Mouse (Mus musculus): ENCODE measurements around the gene Fxr1.
"Not testable (repeated sequence)": the region's sequence is repeated elsewhere in the genome, so short reads cannot be mapped to it uniquely, and the experiment has no call there.

Fxr1 gene

DNA sequence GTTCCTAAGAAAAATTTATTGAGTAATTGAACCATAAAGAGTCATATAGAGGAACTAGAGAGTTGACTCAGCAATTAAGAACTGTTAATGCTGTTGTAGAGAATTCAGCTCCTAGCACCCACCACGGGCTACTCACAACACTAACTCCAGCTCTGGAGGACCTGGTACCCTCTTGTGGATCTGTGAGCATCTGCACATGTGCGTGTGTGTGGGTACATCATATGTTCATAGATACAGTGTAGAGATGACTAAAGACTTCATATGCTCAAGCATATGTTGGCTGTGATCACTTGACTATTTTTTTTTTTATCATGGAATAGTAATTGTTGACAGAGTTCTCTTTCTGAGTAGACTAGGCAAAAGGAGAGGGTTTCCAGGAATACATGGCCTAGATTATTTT is 42.6 kb downstream of the Fxr1 start:
- DNase-seq, result no peak

DNA sequence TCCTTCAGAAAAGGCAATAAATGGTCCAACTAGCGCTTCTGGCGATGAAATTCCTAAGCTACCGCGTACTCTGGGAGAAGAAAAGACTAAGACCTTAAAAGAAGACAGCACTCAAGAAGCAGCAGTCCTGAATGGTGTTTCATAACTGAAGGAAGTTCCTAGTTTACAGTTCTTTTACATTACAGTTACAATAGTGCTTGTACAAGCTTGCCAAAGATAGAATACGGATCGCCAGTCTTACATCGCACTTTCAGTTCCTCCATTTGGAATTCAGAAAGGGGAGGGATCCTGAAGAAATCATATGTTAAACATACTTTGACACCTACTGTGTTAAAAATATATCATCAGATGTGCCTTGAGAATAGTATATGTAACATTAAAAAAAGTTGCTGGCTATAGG is 49.2 kb downstream of the Fxr1 start:
- DNase-seq, result not testable (repeated sequence)

DNA sequence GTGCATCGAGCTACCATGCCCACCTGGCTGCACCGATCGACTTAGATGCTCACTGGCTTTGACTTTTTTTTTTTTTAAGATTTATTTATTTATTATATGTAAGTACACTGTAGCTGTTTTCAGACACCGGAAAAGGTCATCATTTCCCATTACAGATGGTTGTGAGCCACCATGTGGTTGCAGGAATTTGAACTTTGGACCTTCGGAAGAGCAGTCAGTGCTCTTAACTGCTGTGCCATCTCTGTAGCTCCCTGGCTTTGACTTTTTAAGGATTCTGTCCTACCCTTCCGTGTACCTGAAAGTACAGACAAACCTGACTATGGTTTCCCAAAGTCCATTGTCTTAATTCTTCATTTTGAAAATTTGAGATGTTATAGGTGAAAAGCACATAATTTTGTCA is 53.0 kb downstream of the Fxr1 start:
- DNase-seq, result no peak

DNA sequence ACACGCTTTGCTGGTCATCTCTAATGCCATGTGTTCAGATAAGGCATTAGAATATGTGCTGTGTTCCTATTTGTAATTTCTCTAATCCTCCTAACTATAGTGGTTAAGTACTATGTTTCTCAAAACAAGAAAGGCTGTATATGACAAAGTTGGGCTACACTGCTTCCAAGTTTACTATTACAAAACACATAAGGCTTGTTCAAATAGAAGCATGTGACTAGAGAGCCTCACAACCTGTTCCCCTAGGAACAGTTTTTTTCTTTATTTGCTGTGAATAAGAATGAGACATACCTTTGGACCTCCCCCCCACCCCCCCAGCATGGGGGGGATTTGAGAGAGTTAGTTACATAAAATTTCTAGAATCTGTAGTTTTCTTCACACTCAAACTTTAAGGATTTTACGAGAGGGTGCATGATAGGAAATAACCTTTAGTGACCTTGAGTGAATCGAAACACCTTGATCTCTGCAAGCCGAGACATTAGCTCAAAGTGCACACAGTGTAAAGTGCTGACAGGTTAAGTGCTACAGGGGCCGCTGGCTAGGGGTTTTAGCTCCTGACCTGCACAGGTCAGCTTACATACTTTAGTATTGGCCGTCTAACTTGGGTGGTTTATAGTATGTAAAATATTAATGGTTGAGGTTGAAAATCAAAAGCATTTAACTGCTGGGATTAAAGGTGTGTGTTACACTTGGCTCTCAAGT is 56.5 kb downstream of the Fxr1 start:
- no peak for DNase-seq

DNA sequence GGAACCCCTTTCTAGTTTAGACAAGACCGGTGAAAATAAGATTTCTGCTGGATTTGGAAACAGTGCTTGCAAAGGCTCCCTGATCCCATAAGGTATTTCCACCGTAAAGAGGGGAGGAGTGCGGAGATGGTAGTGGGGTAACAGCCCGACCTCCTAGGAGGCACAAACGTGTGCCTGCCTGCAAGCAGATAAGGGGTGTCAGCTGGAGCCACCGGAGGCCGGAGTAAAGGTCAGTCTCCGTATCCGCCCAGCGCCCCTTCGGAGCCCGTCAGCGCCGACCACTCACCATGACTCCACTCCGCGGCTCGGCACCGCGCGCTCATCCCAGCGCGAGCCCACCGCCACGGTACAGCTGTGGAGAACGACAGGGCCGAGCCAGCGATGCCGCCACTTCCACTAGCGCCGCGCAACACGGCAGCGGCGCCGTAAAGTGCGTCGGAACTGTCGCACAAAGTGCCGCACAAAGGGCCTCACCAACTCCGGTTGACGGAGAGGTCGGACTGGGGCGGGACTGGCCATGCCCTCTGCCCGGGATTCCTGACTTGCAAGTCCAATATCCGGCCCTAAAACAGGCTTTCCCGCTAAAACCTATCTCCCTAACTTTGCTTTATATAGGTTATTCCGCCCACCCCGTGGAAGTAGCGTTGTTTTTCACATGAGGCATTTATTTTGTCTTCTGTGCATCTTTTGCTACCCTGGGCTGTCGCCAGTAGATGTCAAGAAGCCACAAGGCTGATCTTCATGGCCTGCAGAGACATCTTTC is 61.3 kb downstream of the Fxr1 start, which contains the start of gene Dnajc19:
Gene Dnajc19 (minus strand): TSS at position 422 of the 763 bp plus-strand sequence.
- DNase-seq, result peak; percentile 83 to 84

DNA sequence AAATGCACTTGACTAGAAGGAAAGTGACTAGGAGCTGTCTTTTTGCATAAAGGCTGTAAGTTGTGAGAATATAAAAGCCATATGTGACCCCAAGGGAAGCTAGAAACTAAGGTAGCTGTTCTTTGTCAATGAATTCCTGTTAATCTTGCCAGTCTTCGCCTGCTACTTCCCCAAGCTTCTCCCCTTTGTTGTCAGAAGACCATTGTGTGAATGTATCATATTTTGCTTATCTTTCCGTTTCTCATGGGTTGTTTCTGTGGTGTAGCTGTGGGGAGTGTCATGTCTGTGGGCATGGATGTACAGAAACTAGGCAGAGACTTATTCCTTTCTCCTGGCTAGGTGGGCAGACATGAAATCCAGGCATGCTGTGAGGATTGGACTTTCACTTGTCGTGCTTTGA is 62.2 kb downstream of the Fxr1 start:
- DNase-seq, result no peak

DNA sequence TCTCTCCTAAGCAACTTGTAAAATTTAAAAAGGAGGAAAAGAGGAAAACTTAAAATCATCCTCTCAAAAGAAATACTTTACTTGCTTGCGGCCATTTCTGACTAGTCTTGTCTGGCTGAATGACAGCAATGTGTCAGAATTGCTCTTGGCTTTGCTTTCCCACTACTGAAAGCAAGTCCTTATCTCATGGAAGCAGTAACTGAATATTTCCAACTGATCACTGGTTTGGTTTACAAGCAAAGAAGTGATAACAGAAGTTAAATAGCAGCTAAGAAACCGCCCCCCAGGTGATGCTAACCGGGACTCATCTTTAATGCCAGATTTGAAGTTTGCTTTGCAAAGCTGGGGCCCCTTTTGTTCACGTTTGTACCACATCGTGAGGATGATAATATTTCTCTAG is 63.9 kb downstream of the Fxr1 start:
- DNase-seq, result no peak

DNA sequence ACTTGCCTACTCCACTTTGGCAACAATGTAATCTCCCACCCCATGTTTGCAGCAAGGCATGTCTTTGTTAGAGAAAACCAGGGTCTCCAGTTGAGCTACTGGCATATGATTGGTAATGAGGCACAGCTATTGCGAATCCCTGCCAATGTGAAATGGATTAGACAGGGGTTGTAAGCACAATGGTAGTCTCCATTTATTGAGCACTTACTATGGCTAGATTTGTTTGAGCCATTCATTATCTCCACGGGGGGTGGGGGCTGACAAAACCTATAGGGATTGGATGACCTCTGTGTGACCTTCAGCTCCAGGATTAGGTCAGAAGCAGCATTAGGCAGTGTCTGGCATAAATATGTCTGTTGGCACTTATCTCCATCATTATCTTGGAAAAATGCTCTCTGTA is 83.1 kb downstream of the Fxr1 start:
- no peak for DNase-seq

DNA sequence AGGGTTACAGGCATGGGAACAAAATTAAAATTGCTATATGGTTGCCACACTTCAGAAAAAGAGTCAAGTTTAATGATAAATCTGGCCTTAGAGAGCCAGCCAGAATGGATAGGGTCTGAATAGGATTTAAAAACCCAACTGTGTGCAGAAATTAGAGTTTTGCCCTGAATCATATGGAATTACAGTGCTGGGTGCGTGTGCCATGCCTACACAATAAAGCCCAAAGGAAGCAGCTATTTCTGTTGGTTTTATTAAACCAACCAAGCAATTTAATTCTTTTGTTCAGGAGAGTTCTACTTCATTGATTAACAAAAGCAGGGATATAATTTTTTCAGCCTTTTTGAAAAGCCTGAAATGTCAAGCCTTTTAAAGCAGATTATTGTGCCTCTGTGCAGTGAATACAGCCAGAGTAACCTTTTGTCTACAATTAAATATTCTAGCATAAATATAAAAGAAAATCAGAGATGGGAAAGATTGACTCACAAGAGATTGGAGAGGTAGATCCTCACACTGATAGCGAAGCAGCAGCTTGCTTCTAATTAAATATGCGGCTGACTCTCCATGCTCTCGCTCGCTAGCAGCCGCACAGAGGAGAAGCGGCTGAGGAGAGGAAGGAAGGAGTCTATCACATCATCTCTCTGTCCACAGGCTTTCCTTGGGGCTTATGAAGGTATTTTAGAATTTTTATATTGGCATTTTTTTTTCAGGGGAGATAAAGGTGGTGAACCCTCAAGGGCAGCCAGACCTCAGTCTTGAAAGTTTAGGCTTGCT is 84.3 kb downstream of the Fxr1 start:
- no peak for DNase-seq

DNA sequence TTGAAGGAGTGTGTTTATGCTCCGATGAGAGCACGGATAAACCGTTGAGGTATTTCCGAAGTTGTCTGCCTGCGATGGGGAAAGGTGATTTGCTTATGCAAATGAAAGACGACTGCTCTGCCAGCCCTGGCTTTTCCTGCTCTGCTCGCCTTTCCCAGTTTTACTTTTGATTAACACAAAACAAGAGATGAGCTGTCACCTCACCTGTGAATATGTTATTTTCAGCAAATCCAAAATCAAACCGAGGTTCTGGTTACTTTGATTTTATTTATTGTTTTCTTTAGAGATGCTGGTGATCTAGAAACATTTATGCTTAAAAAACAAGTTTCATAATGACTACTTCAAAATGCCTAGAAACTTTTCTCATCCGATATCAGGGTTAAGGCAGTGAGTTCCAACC is 86.7 kb downstream of the Fxr1 start:
- no peak for DNase-seq

DNA sequence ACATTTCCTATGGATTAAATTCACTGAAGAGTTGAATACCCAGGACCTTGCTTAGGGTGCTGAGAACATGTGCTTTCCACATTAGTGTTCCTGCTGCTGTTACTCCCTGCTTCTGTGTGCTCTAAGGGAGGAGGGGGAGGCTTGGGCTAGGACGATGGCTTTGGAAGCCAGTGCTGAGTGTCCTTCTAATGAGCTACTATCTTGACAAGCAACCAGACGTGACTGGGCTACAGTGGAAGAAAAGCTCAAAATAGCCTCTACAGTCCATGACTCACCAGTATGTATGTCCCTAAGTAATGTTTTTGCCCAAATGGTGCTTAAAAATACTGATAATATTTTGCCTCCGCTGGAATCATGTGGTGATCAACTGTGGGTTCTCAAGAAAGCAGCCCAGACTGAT is 87.9 kb downstream of the Fxr1 start:
- no peak for DNase-seq

DNA sequence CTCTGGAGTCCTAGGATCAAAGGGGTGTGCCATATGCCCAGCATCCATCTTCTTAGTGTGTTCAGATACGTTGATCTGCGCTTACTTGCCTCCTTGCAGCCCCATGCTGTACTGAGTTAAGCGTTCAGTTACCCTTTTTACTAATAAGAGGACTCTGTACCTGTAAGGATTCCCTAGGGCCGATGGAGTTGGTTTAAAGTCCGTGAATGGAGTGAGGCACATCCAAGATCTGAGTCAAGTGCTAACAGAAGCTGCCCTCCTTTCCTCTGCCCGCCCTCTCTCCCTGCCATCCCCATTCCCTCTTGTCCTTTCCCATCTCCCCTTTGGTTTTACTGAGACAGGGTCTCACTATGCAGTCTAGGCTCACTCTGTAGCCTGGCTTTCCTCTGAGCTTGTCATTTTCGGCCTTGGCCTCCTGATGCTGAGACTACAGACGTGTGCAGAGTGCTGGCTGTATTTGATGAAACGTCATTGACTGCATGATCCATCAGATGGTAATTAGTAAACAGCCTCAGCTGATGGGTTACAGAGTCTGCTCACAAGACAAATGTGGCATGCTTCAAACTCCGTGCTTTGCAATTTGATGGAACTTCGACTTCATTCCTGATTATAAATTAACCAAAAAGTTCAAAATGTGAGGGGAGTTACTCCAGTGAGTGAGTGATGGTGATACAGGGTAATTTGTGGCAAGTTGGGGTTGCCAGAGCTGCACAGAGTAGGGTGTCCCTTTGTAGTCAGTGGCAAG is 92.4 kb downstream of the Fxr1 start:
- no peak for DNase-seq

DNA sequence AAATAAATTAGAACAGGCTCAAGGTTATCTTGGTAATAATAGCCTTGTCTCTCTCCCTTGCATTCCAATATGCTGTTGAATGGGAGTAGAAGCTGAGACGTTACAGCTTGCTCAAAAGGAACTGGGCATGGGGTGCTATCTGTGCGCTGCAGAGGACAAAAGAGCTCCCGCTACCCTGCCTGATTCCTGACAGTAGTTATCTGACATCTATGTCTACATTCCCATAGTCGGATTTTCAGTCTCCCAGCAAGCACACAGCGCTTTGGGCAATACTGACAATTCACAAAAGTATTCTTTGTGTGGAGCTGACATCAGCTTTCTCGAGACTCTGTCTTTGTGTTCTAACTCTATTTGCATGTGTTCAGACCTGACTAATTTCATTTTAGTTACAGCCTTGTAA is 96.1 kb downstream of the Fxr1 start:
- DNase-seq, result no peak

DNA sequence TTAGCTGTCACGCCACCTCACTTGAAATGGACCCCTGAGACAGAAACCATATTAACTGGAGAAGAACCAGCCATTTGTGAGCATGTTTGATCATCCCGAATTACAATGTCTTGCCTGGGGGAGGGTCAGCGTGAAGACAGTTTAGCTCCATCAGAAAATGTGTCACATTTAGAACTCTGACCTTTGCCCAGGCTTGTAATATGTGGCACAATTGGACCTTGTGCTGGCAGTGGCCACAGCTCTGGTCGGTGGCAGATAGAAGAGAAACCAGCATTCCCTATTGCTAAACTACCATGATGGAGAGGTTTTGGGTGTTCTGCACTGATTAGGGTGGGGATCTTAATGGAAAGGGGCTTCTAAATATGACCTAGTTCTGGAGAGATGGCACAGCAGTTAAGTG is 100.1 kb downstream of the Fxr1 start:
- DNase-seq, result no peak

Data from B cell, adult 2 months (primary cell).